Mouse (Mus musculus) MEL (cell line): ENCODE measurements around the gene Bbs5. TPM values are rescaled to one million over a fixed set of nuclear protein-coding genes. Genes with fewer than 3 reads are reported as not detected.

Source experiments
- DNase-seq: peaks from one replicate; pipeline ENCODE4 v3.0.0; 2011; ENCODE audit warnings: low read depth, low spot score
- H3K27ac ChIP-seq: 2 replicates; pipeline ENCODE4 v1.5.1; 2012; ENCODE audit warnings: low read depth, mild to moderate bottlenecking, control low read depth, low read length, moderate library complexity; ENCODE audit not compliant: control insufficient read depth
- H3K27me3 ChIP-seq, 2 experiments: fragments of 150-350 bp in 1 of 2; sonication (generic) in 1 of 2; 2 replicates each; pipeline ENCODE4 v1.6.1; 2012; ENCODE audit warnings: low read length in 2 of 2, mild to moderate bottlenecking in 2 of 2, improper control_type of control experiment in 1 of 2, moderate library complexity in 1 of 2; ENCODE audit not compliant: insufficient read depth in 2 of 2, control insufficient read depth in 1 of 2
- H3K36me3 ChIP-seq, 2 experiments: 2 replicates each; pipeline ENCODE4 v1.6.1; 2012 to 2014; ENCODE audit warnings: low read length in 2 of 2, improper control_type of control experiment in 1 of 2, inconsistent platforms in 1 of 2, mild to moderate bottlenecking in 1 of 2; ENCODE audit not compliant: insufficient read depth in 2 of 2, control insufficient read depth in 1 of 2
- H3K4me1 ChIP-seq, 2 experiments: fragments of 150-350 bp in 1 of 2; sonication (generic) in 1 of 2; 2 replicates each; pipeline ENCODE4 v1.6.1; 2012; ENCODE audit warnings: low read length in 2 of 2, improper control_type of control experiment in 1 of 2, mild to moderate bottlenecking in 1 of 2; ENCODE audit not compliant: insufficient read depth in 2 of 2, control insufficient read depth in 1 of 2
- H3K4me3 ChIP-seq, 2 experiments: fragments of 150-350 bp in 1 of 2; sonication (generic) in 1 of 2; 2 replicates each; pipeline ENCODE4 v1.5.1; 2012; ENCODE audit warnings: low read depth in 2 of 2, low read length in 2 of 2, mild to moderate bottlenecking in 2 of 2, moderate library complexity in 2 of 2, control low read depth in 1 of 2, improper control_type of control experiment in 1 of 2; ENCODE audit not compliant: control insufficient read depth in 1 of 2, insufficient read depth in 1 of 2
- H3K79me2 ChIP-seq: 2 replicates; pipeline ENCODE4 v1.6.1; 2012; ENCODE audit warnings: mild to moderate bottlenecking, low read length, moderate library complexity; ENCODE audit not compliant: control insufficient read depth, poor library complexity, insufficient read depth
- H3K9ac ChIP-seq: 2 replicates; pipeline ENCODE4 v1.6.1; 2012; ENCODE audit warnings: low read depth, mild to moderate bottlenecking, control low read depth, low read length, moderate library complexity; ENCODE audit not compliant: control insufficient read depth, poor library complexity, severe bottlenecking
- H3K9me3 ChIP-seq: fragments of 150-350 bp; sonication (generic); replicated peaks from 2 replicates; pipeline ENCODE4 v1.6.1; 2012; ENCODE audit warnings: mild to moderate bottlenecking, low read length, improper control_type of control experiment, moderate library complexity; ENCODE audit not compliant: insufficient read depth
- BHLHE40 ChIP-seq: IDR thresholded peaks from 2 replicates; pipeline ENCODE4 v1.6.1; 2012; ENCODE audit warnings: low read depth, mild to moderate bottlenecking, inconsistent platforms, low read length, improper control_type of control experiment, borderline replicate concordance
- CHD1 ChIP-seq: IDR thresholded peaks from 2 replicates; pipeline ENCODE4 v1.6.1; 2012; ENCODE audit warnings: low read depth, mild to moderate bottlenecking, inconsistent platforms, low read length, improper control_type of control experiment
- E2F4 ChIP-seq: IDR thresholded peaks from 2 replicates; pipeline ENCODE4 v1.6.1; 2011; ENCODE audit warnings: low read depth, low read length, improper control_type of control experiment, borderline replicate concordance
- EP300 ChIP-seq, 2 experiments: IDR thresholded peaks; 2 replicates each; pipeline ENCODE4 v1.6.1; 2011; ENCODE audit warnings: improper control_type of control experiment in 2 of 2, low read length in 2 of 2, low read depth in 1 of 2, mild to moderate bottlenecking in 1 of 2
- ETS1 ChIP-seq: IDR thresholded peaks from 2 replicates; pipeline ENCODE4 v1.6.1; 2012; ENCODE audit warnings: low read depth, mild to moderate bottlenecking, inconsistent platforms, low read length, improper control_type of control experiment, moderate library complexity
- HCFC1 ChIP-seq: IDR thresholded peaks from 2 replicates; pipeline ENCODE4 v1.6.1; 2012; ENCODE audit warnings: low read depth, mild to moderate bottlenecking, inconsistent platforms, low read length, improper control_type of control experiment, moderate library complexity
- JUND ChIP-seq: IDR thresholded peaks from 2 replicates; pipeline ENCODE4 v1.6.1; 2011; ENCODE audit warnings: low read depth, mild to moderate bottlenecking, improper control_type of control experiment, low read length
- KAT2A ChIP-seq: conservative IDR thresholded peaks from 2 replicates; pipeline ENCODE4 v1.6.1; 2012; ENCODE audit warnings: low read depth, low read length, improper control_type of control experiment, inconsistent platforms
- MAX ChIP-seq: IDR thresholded peaks from 2 replicates; pipeline ENCODE4 v1.6.1; 2011; ENCODE audit warnings: low read length, improper control_type of control experiment
- MAZ ChIP-seq: IDR thresholded peaks from 2 replicates; pipeline ENCODE4 v1.6.1; 2012; ENCODE audit warnings: low read depth, mild to moderate bottlenecking, inconsistent platforms, low read length, improper control_type of control experiment
- MYB ChIP-seq: IDR thresholded peaks from 2 replicates; pipeline ENCODE4 v1.6.1; 2011; ENCODE audit warnings: mild to moderate bottlenecking, low read depth, low read length, improper control_type of control experiment
- NELFE ChIP-seq: IDR thresholded peaks from 2 replicates; pipeline ENCODE4 v1.6.1; 2011; ENCODE audit warnings: low read depth, low read length, improper control_type of control experiment
- NRF1 ChIP-seq: IDR thresholded peaks from 2 replicates; pipeline ENCODE4 v1.6.1; 2014; ENCODE audit warnings: low read depth, mild to moderate bottlenecking, inconsistent platforms, low read length, improper control_type of control experiment, moderate library complexity; ENCODE audit not compliant: poor library complexity, insufficient read depth, severe bottlenecking
- POLR2AphosphoS5 ChIP-seq: IDR thresholded peaks from 2 replicates; pipeline ENCODE4 v1.6.1; 2012; ENCODE audit warnings: low read depth, borderline replicate concordance, mild to moderate bottlenecking, inconsistent platforms, low read length, moderate library complexity, mixed read lengths
- RAD21 ChIP-seq: IDR thresholded peaks from 2 replicates; pipeline ENCODE4 v1.6.1; 2011; ENCODE audit warnings: mild to moderate bottlenecking, low read depth, low read length, improper control_type of control experiment
- SIN3A ChIP-seq: IDR thresholded peaks from 2 replicates; pipeline ENCODE4 v1.6.1; 2012; ENCODE audit warnings: low read length, improper control_type of control experiment, inconsistent platforms
- SMC3 ChIP-seq: IDR thresholded peaks from 2 replicates; pipeline ENCODE4 v1.6.1; 2011; ENCODE audit warnings: low read depth, low read length, improper control_type of control experiment
- TAL1 ChIP-seq: IDR thresholded peaks from 2 replicates; pipeline ENCODE4 v1.6.1; 2012; ENCODE audit warnings: mild to moderate bottlenecking, inconsistent platforms, low read length, moderate library complexity, mixed read lengths
- TBP ChIP-seq: IDR thresholded peaks from 2 replicates; pipeline ENCODE4 v1.8.0; 2011; ENCODE audit warnings: low read depth, low read length, improper control_type of control experiment
- TCF12 ChIP-seq: IDR thresholded peaks from 2 replicates; pipeline ENCODE4 v1.6.1; 2014; ENCODE audit warnings: low read depth, mild to moderate bottlenecking, inconsistent platforms, low read length, improper control_type of control experiment, moderate library complexity
- USF1 ChIP-seq: IDR thresholded peaks from 2 replicates; pipeline ENCODE4 v1.6.1; 2014; ENCODE audit warnings: low read depth, mild to moderate bottlenecking, inconsistent platforms, low read length, improper control_type of control experiment, moderate library complexity
- ZKSCAN1 ChIP-seq: IDR thresholded peaks from 2 replicates; pipeline ENCODE4 v1.6.1; 2012; ENCODE audit warnings: low read depth, mild to moderate bottlenecking, inconsistent platforms, low read length, improper control_type of control experiment, moderate library complexity
- ZMIZ1 ChIP-seq: IDR thresholded peaks from 2 replicates; pipeline ENCODE4 v1.6.1; 2012; ENCODE audit warnings: low read depth, mild to moderate bottlenecking, inconsistent platforms, low read length, improper control_type of control experiment, moderate library complexity
- ZNF384 ChIP-seq: IDR thresholded peaks from 2 replicates; pipeline ENCODE4 v1.6.1; 2012; ENCODE audit warnings: low read depth, mild to moderate bottlenecking, inconsistent platforms, low read length, improper control_type of control experiment
- polyA plus RNA-seq, 2 experiments: library from polyadenylated mRNA; stranded (reverse) in 1 of 2; unstranded in 1 of 2; fragments of >175 nt in 1 of 2; fragments of >200 nt in 1 of 2; gene quantifications; 2 replicates each; pipeline versions ENCODE4 v1.2.1 to v1.2.4; 2012; ENCODE audit warnings: low replicate concordance in 2 of 2, low read depth in 1 of 2; ENCODE audit not compliant: insufficient read length in 2 of 2, insufficient read depth in 1 of 2, missing spikeins in 1 of 2
- total RNA-seq: library from RNA; depleted of rRNA; stranded (reverse); fragments of 300-350 nt; gene quantifications from 2 replicates; pipeline ENCODE4 v1.2.3, GENCODE M21; 2012

Bbs5 gene
- total and polyA plus RNA-seq, 3 experiments, result 5.4 to 5.7 TPM; not detected in 1

- Histone ChIP-seq H3K27ac (no peak within 1 kb of the TSS), H3K4me3 (no peak within 1 kb of the TSS), H3K27me3 (no peaks in the 10 kb centered on the region), H3K4me1 (no peaks in the 10 kb centered on the region), H3K36me3 (no peaks in the 10 kb centered on the region), H3K9me3 (no peaks in the 10 kb centered on the region), H3K9ac (no peak within 1 kb of the TSS), H3K79me2 (no peaks in the 10 kb centered on the region)
- no peak for DNase-seq
- TF ChIP-seq MAX (no peak), BHLHE40 (no peak), ZMIZ1 (no peak), NELFE (no peak), NRF1 (no peak)
Observed at GRCm38 (mm10) chr2:69669853-69670252, 22.9 kb downstream of the Bbs5 start, which contains the start of gene Klhl41. Gene Klhl41 (plus strand): TSS chr2:69670120.

GRCm38 (mm10) chr2:69673723-69674122, 26.8 kb downstream of the Bbs5 start:
- no peaks in the 10 kb centered on the region for H3K79me2 ChIP-seq
- H3K4me1 ChIP-seq, result no peaks in the 10 kb centered on the region
- no peaks in the 10 kb centered on the region for H3K9me3 ChIP-seq
- no peak overlapping the region for H3K9ac ChIP-seq
- TF ChIP-seq KAT2A, result no peak
- no peak for TF ChIP-seq RAD21
- no peak for TF ChIP-seq TAL1
- no peak for TF ChIP-seq JUND
- no peak for TF ChIP-seq ZNF384
- no peak for TF ChIP-seq MYB
- TF ChIP-seq NELFE, result no peak
- no peak for TF ChIP-seq TCF12
- TF ChIP-seq E2F4, result no peak
- no peak for TF ChIP-seq ZKSCAN1
- TF ChIP-seq MAZ, result no peak
- no peak for TF ChIP-seq SIN3A
- TF ChIP-seq CHD1, result no peak
- no peaks in the 10 kb centered on the region; a peak in 1 of 4 replicates for H3K36me3 ChIP-seq
- DNase-seq, result no peak
- H3K27ac ChIP-seq, result no peak overlapping the region
- H3K4me3 ChIP-seq, result no peak overlapping the region
- no peaks in the 10 kb centered on the region for H3K27me3 ChIP-seq

DNA sequence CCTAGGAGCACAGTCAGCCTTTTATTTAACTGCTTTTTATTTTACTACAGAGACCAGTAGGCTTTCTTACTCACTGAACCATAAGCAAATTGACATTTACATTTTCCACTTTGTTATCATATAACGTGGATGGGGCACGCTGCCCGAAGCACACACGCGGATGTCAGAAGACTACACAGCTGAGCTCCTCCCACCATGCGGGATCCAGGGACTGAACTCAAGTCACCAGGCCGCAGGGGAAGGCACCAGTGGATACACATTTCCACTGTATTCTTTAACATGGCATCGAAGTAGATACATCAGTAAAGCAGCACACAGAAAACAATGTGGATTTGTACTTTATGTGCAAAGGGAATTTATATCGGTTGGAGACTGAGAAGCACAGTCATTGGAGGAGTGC, 28.3 kb downstream of the Bbs5 start:
- no peak for DNase-seq
- H3K36me3 ChIP-seq, result no peaks in the 10 kb centered on the region; a peak in 1 of 4 replicates
- no peaks in the 10 kb centered on the region for H3K27me3 ChIP-seq
- TF ChIP-seq TBP, result no peak
- TF ChIP-seq MAX, result no peak
- TF ChIP-seq POLR2AphosphoS5, result no peak
- no peak for TF ChIP-seq BHLHE40
- no peak for TF ChIP-seq KAT2A
- TF ChIP-seq ZKSCAN1, result no peak
- TF ChIP-seq EP300 (IDR thresholded peaks at IDR 0.05; ENCODE audit: low read depth in 1 of 2, low read length in 2 of 2), result no peak
- TF ChIP-seq ETS1, result no peak
- TF ChIP-seq HCFC1, result no peak
- TF ChIP-seq ZNF384, result no peak
- no peak for TF ChIP-seq USF1
- no peak for TF ChIP-seq SMC3
- no peak overlapping the region for H3K4me3 ChIP-seq
- H3K79me2 ChIP-seq, result no peaks in the 10 kb centered on the region
- no peak overlapping the region for H3K9ac ChIP-seq
- no peaks in the 10 kb centered on the region for H3K9me3 ChIP-seq
- no peak overlapping the region for H3K27ac ChIP-seq
- no peaks in the 10 kb centered on the region for H3K4me1 ChIP-seq
